Mouse (Mus musculus): ENCODE measurements around the gene Gpr158. TPM values are rescaled to one million over a fixed set of nuclear protein-coding genes. Genes with fewer than 3 reads are reported as not detected.

Gene Gpr158
- not detected in 2 replicates for polyA plus RNA-seq (2015; fragmentation: Nextera tagmentation; extraction: Ambion mirVana)

DNA sequence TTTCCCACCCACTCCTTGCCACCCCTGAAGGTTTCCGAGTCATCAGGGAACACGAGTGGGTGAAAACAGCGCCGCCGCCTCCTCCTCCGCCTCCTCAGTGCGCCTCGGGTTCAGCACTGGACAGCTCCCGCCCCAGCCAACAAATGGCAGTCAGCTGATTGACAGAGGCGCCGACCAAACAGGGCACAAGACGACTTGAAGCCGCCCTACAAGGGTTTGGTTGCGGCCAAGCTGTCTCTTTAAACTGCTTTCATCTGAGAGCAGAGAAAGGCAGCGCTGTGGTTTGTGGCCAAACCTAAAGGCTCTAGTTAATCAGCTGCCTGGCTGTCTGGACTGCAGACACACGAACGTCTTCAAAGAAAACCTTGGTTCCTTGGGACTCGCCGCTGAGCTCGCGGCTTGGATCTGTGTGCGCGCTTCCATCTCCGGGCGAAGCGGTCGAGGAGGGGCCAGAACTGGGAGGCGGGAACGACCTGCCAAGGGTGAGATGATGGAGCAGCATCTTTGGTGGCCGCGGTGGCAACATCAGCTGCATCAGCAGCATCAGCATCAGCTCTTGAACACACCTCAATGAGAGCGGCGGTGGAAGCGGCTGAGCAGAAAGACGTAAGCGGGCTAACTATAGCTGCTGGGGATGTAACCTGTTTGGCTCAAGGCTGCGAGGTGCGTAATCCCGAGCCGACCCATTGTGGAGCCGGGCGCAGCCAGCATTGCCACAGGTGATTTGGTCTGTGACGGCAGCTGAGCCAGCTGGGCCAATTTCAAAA lies at the start of gene Gpr158:
Gene Gpr158, plus strand, starts transcription at position 198 of the 767 bp plus-strand sequence.
- H3K27ac ChIP-seq (replicated peaks): no peak within 1 kb of the TSS
- no peak within 1 kb of the TSS for H3K4me3 ChIP-seq (replicated peaks)
- H3K9me3 ChIP-seq (replicated peaks): no peaks in the 10 kb centered on the region
- no peaks in the 10 kb centered on the region for H3K4me1 ChIP-seq (replicated peaks)
- no peaks in the 10 kb centered on the region for H3K36me3 ChIP-seq (replicated peaks)
- WGBS (ENCODE audit: insufficient replicate concordance): 5% methylated on average over 43 of the region's 43 CpGs
- peaks cover 22% of the 10 kb centered on the region for H3K27me3 ChIP-seq
- H3K4me2 ChIP-seq: no peak within 1 kb of the TSS
- no peak within 1 kb of the TSS for H3K9ac ChIP-seq
- ATAC-seq (ENCODE audit: insufficient read depth): no peak

- Histone ChIP-seq H3K4me1 (replicated peaks) (no peaks in the 10 kb centered on the region), H3K9ac (no peak overlapping the region), H3K9me3 (replicated peaks) (no peaks in the 10 kb centered on the region), H3K4me3 (replicated peaks) (no peak overlapping the region), H3K27me3 (no peaks in the 10 kb centered on the region), H3K27ac (replicated peaks) (no peak overlapping the region), H3K36me3 (replicated peaks) (no peaks in the 10 kb centered on the region), H3K4me2 (no peak overlapping the region)
- WGBS (ENCODE audit: insufficient replicate concordance): 57% methylated on average over 5 of the region's 5 CpGs
- no peak for ATAC-seq (ENCODE audit: insufficient read depth)
Measured at GRCm38 (mm10) chr2:21343821-21344220, 23.5 kb upstream of the Gpr158 start.

DNA sequence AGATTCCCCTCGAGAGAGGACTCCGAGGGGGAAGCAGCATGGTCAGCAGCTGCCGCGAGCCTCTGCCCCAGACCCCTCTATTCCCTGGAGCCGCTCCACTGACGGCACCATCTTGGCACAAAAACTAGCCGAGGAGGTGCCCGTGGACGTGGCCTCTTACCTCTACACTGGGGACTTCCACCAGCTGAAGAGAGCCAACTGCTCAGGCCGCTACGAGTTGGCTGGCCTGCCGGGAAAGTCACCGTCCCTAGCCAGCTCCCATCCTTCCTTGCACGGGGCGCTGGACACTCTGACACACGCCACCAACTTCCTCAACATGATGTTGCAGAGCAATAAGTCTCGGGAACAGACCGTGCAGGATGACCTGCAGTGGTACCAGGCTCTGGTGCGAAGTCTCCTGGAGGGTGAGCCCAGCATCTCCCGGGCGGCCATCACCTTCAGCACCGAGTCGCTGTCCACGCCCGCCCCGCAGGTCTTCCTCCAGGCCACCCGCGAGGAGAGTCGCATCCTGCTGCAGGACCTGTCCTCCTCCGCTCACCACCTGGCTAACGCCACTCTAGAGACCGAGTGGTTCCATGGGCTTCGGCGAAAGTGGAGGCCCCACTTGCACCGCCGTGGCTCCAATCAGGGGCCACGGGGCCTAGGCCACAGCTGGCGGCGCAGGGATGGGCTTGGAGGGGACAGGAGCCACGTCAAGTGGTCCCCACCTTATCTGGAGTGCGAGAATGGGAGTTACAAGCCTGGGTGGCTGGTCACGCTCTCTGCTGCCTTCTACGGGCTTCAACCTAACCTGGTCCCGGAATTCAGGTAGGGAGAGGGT lies 1.2 kb downstream of the Gpr158 start:
- no peak overlapping the region for H3K27ac ChIP-seq (replicated peaks)
- WGBS (ENCODE audit: insufficient replicate concordance): 15% methylated on average over 44 of the region's 44 CpGs
- H3K4me3 ChIP-seq (replicated peaks): no peak overlapping the region
- H3K9ac ChIP-seq: no peak overlapping the region
- H3K4me2 ChIP-seq: no peak overlapping the region
- H3K4me1 ChIP-seq (replicated peaks): no peaks in the 10 kb centered on the region
- no peaks in the 10 kb centered on the region for H3K36me3 ChIP-seq (replicated peaks)
- peaks cover 22% of the 10 kb centered on the region for H3K27me3 ChIP-seq
- H3K9me3 ChIP-seq (replicated peaks): no peaks in the 10 kb centered on the region
- no peak for ATAC-seq (ENCODE audit: insufficient read depth)

DNA sequence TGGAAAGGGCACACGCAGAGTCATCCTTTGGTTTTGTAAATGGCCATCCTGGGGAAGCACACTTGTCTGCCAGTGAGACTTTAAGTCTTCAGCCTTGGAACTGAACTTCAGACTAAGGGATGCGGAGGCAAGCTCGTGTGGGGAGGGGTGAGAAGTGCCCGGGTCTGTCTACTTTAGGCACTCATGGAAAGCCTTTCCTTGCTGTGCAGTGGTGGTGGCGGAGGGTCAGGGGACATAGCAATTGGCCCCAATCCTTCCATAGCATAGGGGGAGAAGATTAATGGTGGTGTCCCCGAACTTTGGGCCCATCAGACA lies 1.8 kb downstream of the Gpr158 start:
- no peak for ATAC-seq (ENCODE audit: insufficient read depth)
- H3K4me2 ChIP-seq: no peak overlapping the region
- H3K27ac ChIP-seq (replicated peaks): no peak overlapping the region
- no peak overlapping the region for H3K9ac ChIP-seq
- no peaks in the 10 kb centered on the region for H3K4me1 ChIP-seq (replicated peaks)
- H3K9me3 ChIP-seq (replicated peaks): no peaks in the 10 kb centered on the region
- peaks cover 22% of the 10 kb centered on the region for H3K27me3 ChIP-seq
- no peaks in the 10 kb centered on the region for H3K36me3 ChIP-seq (replicated peaks)
- 36% methylated on average over 6 of the region's 6 CpGs for WGBS (ENCODE audit: insufficient replicate concordance)
- H3K4me3 ChIP-seq (replicated peaks): no peak overlapping the region

- no peak overlapping the region for H3K4me2 ChIP-seq
- H3K4me3 ChIP-seq (replicated peaks): no peak overlapping the region
- 70% methylated on average over 2 of the region's 2 CpGs for WGBS (ENCODE audit: insufficient replicate concordance)
- no peaks in the 10 kb centered on the region for H3K4me1 ChIP-seq (replicated peaks)
- ATAC-seq (ENCODE audit: insufficient read depth): no peak
- no peak overlapping the region for H3K9ac ChIP-seq
- no peak overlapping the region for H3K27ac ChIP-seq (replicated peaks)
- no peaks in the 10 kb centered on the region for H3K9me3 ChIP-seq (replicated peaks)
- H3K27me3 ChIP-seq: peaks cover 22% of the 10 kb centered on the region
- no peaks in the 10 kb centered on the region for H3K36me3 ChIP-seq (replicated peaks)
Measured at GRCm38 (mm10) chr2:21369556-21369955, 2.2 kb downstream of the Gpr158 start.

DNA sequence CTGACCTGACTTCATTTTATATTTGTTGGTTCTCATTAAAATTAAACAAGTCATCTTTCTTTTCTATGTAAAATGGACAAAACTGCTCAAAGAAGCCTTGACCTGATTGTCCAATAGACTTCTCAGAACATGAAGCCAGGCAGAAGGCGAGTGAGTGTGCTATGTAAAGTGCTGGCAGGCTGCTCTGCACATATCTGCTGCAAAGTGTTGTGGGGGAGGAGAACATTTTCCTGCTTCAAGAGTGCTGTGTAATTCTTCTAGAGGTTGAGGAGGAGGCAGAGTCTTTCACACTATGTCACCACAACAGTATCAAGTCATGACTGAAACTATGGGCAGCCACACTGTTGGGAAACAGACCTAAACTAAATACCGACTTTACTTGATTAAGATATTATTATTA lies 12.2 kb downstream of the Gpr158 start:
- Histone ChIP-seq H3K9me3 (replicated peaks) (no peaks in the 10 kb centered on the region), H3K9ac (no peak overlapping the region), H3K36me3 (replicated peaks) (no peaks in the 10 kb centered on the region), H3K4me2 (no peak overlapping the region), H3K27ac (replicated peaks) (no peak overlapping the region), H3K4me1 (replicated peaks) (no peaks in the 10 kb centered on the region), H3K4me3 (replicated peaks) (no peak overlapping the region), H3K27me3 (no peaks in the 10 kb centered on the region)
- 51% methylated on average over 2 of the region's 2 CpGs for WGBS (ENCODE audit: insufficient replicate concordance)
- no peak for ATAC-seq (ENCODE audit: insufficient read depth)

- Histone ChIP-seq H3K4me2 (no peak overlapping the region), H3K4me3 (replicated peaks) (no peak overlapping the region), H3K4me1 (replicated peaks) (no peaks in the 10 kb centered on the region), H3K27ac (replicated peaks) (no peak overlapping the region), H3K9me3 (replicated peaks) (no peaks in the 10 kb centered on the region), H3K36me3 (replicated peaks) (no peaks in the 10 kb centered on the region), H3K9ac (no peak overlapping the region), H3K27me3 (no peaks in the 10 kb centered on the region)
- 7% methylated on average over 2 of the region's 2 CpGs for WGBS (ENCODE audit: insufficient replicate concordance)
- ATAC-seq (ENCODE audit: insufficient read depth): no peak
Measured at GRCm38 (mm10) chr2:21392727-21393126, 25.4 kb downstream of the Gpr158 start.

DNA sequence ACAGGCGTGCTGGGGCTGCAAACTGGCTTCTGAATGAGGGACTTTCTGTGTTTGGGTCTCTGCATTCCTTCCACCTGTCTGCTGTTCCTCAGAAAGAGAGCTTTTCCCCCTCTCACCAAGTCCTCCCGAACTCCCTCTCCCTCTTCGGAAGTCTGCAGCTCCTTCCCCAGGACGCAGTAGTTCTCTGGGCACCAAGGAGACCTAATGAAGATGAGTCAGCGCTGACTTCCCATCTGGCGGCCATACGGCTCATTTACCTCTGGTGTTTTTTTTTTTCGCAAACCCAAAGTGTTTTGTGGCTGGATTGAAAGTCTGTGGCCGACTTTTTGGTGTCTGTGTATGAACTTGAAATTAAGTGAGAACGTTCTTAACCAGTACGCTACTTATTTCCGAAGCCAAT lies 30.0 kb downstream of the Gpr158 start:
- Histone ChIP-seq H3K4me3 (replicated peaks) (no peak overlapping the region), H3K36me3 (replicated peaks) (no peaks in the 10 kb centered on the region), H3K9me3 (replicated peaks) (no peaks in the 10 kb centered on the region), H3K9ac (no peak overlapping the region), H3K4me2 (no peak overlapping the region), H3K27ac (replicated peaks) (no peak overlapping the region), H3K27me3 (no peaks in the 10 kb centered on the region), H3K4me1 (replicated peaks) (no peaks in the 10 kb centered on the region)
- ATAC-seq (ENCODE audit: insufficient read depth): no peak
- 66% methylated on average over 12 of the region's 12 CpGs for WGBS (ENCODE audit: insufficient replicate concordance)

DNA sequence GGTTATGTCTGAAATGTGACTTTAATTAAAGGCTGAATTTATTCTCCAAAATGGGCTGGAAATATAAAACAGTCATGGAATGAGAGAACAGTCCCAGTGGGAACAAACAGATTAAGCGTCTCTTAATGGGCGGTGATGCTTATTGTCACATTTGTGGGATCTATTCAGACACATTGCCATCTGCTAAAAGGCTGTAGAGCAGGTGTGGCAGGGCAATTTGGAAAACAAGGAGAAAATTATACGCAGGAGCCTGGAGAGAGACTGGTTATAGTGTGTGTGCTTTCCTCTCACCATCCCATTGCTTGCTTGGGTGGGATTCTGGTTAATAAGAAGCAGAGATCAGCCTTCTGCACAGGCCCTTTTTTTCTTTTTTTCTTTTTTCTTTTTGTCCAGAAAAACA lies 32.3 kb downstream of the Gpr158 start:
- Histone ChIP-seq H3K27ac (replicated peaks) (no peak overlapping the region), H3K27me3 (no peaks in the 10 kb centered on the region), H3K9ac (no peak overlapping the region), H3K36me3 (replicated peaks) (no peaks in the 10 kb centered on the region), H3K4me2 (no peak overlapping the region), H3K9me3 (replicated peaks) (no peaks in the 10 kb centered on the region), H3K4me1 (replicated peaks) (no peaks in the 10 kb centered on the region), H3K4me3 (replicated peaks) (no peak overlapping the region)
- no peak for ATAC-seq (ENCODE audit: insufficient read depth)
- WGBS (ENCODE audit: insufficient replicate concordance): 60% methylated on average over 3 of the region's 3 CpGs

- no peak for ATAC-seq (ENCODE audit: insufficient read depth)
- Histone ChIP-seq H3K9me3 (replicated peaks) (no peaks in the 10 kb centered on the region), H3K4me3 (replicated peaks) (no peak overlapping the region), H3K9ac (no peak overlapping the region), H3K4me2 (no peak overlapping the region), H3K4me1 (replicated peaks) (no peaks in the 10 kb centered on the region), H3K27me3 (no peaks in the 10 kb centered on the region), H3K36me3 (replicated peaks) (no peaks in the 10 kb centered on the region), H3K27ac (replicated peaks) (no peak overlapping the region)
- 57% methylated on average over 3 of the region's 3 CpGs for WGBS (ENCODE audit: insufficient replicate concordance)
Measured at GRCm38 (mm10) chr2:21405617-21406016, 38.3 kb downstream of the Gpr158 start.

DNA sequence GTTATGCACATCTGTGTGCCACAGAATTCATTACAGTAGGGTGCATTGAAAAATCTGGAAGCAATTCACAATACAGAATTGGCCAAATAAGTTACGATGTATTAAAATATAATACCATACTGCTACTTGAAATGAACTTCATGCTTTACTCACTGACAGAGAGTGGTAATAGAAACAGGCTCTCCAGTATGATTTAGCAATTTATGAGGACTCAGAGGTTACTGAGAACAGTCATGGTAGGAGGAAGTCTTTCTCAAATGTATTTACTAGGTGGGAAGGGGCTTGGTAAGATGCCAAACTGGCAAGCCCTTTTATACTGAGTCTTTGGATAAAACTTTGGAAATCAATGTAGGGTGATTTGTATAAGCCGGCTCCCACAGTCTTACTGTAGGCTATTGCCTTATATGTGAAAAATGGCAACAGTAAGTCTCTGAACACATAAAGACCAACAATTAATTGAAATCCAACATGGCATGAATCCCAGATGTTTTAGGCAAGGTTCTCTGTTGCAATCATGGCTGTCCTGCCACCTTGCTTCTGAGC lies 40.2 kb downstream of the Gpr158 start:
- Histone ChIP-seq H3K36me3 (replicated peaks) (no peaks in the 10 kb centered on the region), H3K4me1 (replicated peaks) (no peaks in the 10 kb centered on the region), H3K9me3 (replicated peaks) (no peaks in the 10 kb centered on the region), H3K4me2 (no peak overlapping the region), H3K27me3 (no peaks in the 10 kb centered on the region), H3K9ac (no peak overlapping the region), H3K4me3 (replicated peaks) (no peak overlapping the region), H3K27ac (replicated peaks) (no peak overlapping the region)
- 70% methylated on average over 2 of the region's 2 CpGs for WGBS (ENCODE audit: insufficient replicate concordance)
- no peak for ATAC-seq (ENCODE audit: insufficient read depth)
